Mouse (Mus musculus): ENCODE measurements around the gene Sowahc. TPM values are rescaled to one million over a fixed set of nuclear protein-coding genes. Genes with fewer than 3 reads are reported as not detected.

Sowahc gene
- polyA plus RNA-seq, 1 experiment from 2014 or later, result 15.2 TPM

DNA sequence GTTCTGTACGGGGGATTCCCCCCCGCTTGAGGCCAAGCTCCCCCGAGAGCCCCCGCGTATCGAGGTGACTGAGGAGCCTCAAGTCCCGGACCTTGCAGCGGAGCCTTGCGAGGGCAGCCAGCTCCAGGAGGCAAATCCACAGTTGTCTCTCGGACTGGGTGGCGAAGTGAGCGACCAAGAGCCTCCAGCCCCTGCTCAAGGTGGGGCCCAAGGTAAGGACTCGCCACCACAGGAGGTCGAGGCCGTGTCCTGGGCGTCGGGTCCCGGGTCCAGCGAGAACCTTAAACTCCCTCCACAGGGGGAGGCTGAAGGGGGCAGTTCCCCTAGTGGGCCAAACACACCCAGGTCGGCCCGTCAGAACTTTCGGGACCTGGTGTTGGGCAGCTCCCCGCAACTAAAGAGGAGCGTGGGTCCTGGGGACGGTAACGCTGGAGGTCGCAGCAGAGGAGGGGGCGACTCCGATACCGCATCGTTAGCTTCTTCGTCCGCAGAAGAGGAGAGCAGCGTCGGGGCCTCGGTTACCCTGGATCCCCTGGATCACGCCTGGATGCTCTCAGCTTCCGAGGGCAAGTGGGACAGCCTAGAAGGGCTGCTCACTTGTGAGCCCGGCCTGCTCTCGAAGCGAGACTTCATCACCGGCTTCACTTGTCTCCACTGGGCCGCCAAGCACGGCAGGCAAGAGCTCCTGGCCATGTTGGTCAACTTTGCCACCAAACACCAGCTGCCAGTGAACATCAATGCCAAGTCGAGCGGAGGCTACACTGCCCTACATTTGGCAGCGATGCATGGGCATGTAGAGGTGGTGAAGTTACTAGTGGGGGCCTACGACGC is 733 bp downstream of the Sowahc start:
- Histone ChIP-seq H3K9ac (ENCODE audit: low read length) (peak overlapping the region; percentile 90), H3K27ac (ENCODE audit: low read depth, low read length) (no peak overlapping the region; the same call in 1 of the 2 replicates), H3K4me2 (ENCODE audit: low read depth, low read length, severe bottlenecking) (peak overlapping the region; percentile 99), H3K4me3 (ENCODE audit: low read depth, low read length) (peak overlapping the region; percentile 80), H3K36me3 (ENCODE audit: control insufficient read depth, insufficient read depth, low read length) (no peaks in the 10 kb centered on the region), H3K9me3 (ENCODE audit: control insufficient read depth, low read length) (no peaks in the 10 kb centered on the region), H3K27me3 (ENCODE audit: control insufficient read depth, insufficient read depth, low read length) (no peaks in the 10 kb centered on the region), H3K4me1 (replicated peaks; ENCODE audit: control insufficient read depth, insufficient read depth, low read length) (peaks cover 5% of the 10 kb centered on the region)
- ATAC-seq (replicated peaks; ENCODE audit: low FRiP score), result peak; percentile 17; the same call in 1 of the 2 replicates
- DNase-seq (ENCODE audit: low spot score), result peak; percentile 65
- 3% methylated on average over 48 of the region's 49 CpGs for WGBS

DNA sequence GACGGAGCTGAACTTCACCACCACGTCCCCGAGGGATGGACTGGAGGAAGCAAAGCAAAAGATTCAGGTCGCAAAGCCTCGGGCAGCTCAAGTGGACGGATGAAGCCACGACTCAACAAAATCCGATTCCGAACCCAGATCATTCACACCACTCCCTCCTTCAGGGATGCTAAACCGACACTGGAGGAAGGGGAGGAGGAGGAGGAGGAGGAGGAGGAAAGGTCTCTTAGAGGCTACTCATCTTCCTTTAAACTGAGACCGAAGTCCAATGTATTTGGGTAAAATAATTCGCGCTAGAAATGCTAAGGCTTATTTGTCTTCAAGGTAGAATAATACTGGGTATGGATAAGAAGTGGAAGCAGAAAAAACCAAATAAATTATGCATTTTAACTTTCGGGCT is 1.5 kb downstream of the Sowahc start:
- Histone ChIP-seq H3K36me3 (ENCODE audit: control insufficient read depth, insufficient read depth, low read length) (no peaks in the 10 kb centered on the region), H3K4me2 (ENCODE audit: low read depth, low read length, severe bottlenecking) (peak overlapping the region; percentile 99), H3K4me1 (replicated peaks; ENCODE audit: control insufficient read depth, insufficient read depth, low read length) (peaks cover 5% of the 10 kb centered on the region), H3K9ac (ENCODE audit: low read length) (peak overlapping the region; percentile 90), H3K9me3 (ENCODE audit: control insufficient read depth, low read length) (no peaks in the 10 kb centered on the region), H3K27me3 (ENCODE audit: control insufficient read depth, insufficient read depth, low read length) (no peaks in the 10 kb centered on the region), H3K27ac (ENCODE audit: low read depth, low read length) (no peak overlapping the region), H3K4me3 (ENCODE audit: low read depth, low read length) (peak overlapping the region; percentile 80)
- DNase-seq (ENCODE audit: low spot score) (no peak), ATAC-seq (replicated peaks; ENCODE audit: low FRiP score) (no peak)
- 43% methylated on average over 14 of the region's 14 CpGs for WGBS

DNA sequence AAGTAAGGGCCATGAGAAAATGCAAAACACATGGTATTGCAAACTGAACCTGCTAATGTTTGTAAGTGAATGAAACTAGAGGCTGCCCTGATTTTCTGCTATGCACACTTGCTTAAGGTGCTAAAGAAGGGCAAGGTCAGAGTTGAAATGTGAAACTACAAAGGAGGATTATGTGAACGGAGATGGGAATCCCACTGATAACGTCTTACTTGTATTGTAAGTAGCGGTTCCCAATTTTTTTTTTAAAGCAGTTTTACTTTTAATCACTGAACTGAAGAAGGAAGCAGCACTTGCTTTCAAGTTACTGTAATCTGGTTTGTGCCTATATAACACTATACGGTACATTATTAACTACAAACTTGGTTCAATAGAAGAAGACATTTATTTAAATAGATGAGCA is 2.1 kb downstream of the Sowahc start:
- ATAC-seq (replicated peaks; ENCODE audit: low FRiP score), result no peak
- Histone ChIP-seq H3K27me3 (ENCODE audit: control insufficient read depth, insufficient read depth, low read length) (no peaks in the 10 kb centered on the region), H3K27ac (ENCODE audit: low read depth, low read length) (no peak overlapping the region), H3K4me1 (replicated peaks; ENCODE audit: control insufficient read depth, insufficient read depth, low read length) (peaks cover 5% of the 10 kb centered on the region), H3K36me3 (ENCODE audit: control insufficient read depth, insufficient read depth, low read length) (no peaks in the 10 kb centered on the region), H3K9ac (ENCODE audit: low read length) (no peak overlapping the region), H3K4me3 (ENCODE audit: low read depth, low read length) (no peak overlapping the region), H3K4me2 (ENCODE audit: low read depth, low read length, severe bottlenecking) (peak overlapping the region; percentile 99; the same call in 1 of the 2 replicates), H3K9me3 (ENCODE audit: control insufficient read depth, low read length) (no peaks in the 10 kb centered on the region)
- 71% methylated on average over 4 of the region's 4 CpGs for WGBS
- no peak for DNase-seq (ENCODE audit: low spot score)

GRCm38 (mm10) chr10:59225137-59225536 is 3.4 kb downstream of the Sowahc start:
- Histone ChIP-seq H3K4me2 (ENCODE audit: low read depth, low read length, severe bottlenecking) (no peak overlapping the region), H3K4me1 (replicated peaks; ENCODE audit: control insufficient read depth, insufficient read depth, low read length) (peaks cover 5% of the 10 kb centered on the region)
- 93% methylated on average over 2 of the region's 2 CpGs for WGBS

GRCm38 (mm10) chr10:59229205-59229820 is 7.6 kb downstream of the Sowahc start:
- Histone ChIP-seq H3K9ac (ENCODE audit: low read length) (no peak overlapping the region), H3K4me3 (ENCODE audit: low read depth, low read length) (no peak overlapping the region), H3K9me3 (ENCODE audit: control insufficient read depth, low read length) (no peaks in the 10 kb centered on the region), H3K36me3 (ENCODE audit: control insufficient read depth, insufficient read depth, low read length) (no peaks in the 10 kb centered on the region), H3K4me2 (ENCODE audit: low read depth, low read length, severe bottlenecking) (no peak overlapping the region), H3K27ac (ENCODE audit: low read depth, low read length) (no peak overlapping the region), H3K4me1 (replicated peaks; ENCODE audit: control insufficient read depth, insufficient read depth, low read length) (no peaks in the 10 kb centered on the region), H3K27me3 (ENCODE audit: control insufficient read depth, insufficient read depth, low read length) (no peaks in the 10 kb centered on the region)
- DNase-seq (ENCODE audit: low spot score) (no peak), ATAC-seq (replicated peaks; ENCODE audit: low FRiP score) (no peak)
- 82% methylated on average over 4 of the region's 4 CpGs for WGBS

More at GRCm38 (mm10) chr10:59225137-59225536, 3.4 kb downstream of the Sowahc start:
- Histone ChIP-seq H3K36me3 (ENCODE audit: control insufficient read depth, insufficient read depth, low read length) (no peaks in the 10 kb centered on the region), H3K27ac (ENCODE audit: low read depth, low read length) (no peak overlapping the region), H3K4me3 (ENCODE audit: low read depth, low read length) (no peak overlapping the region), H3K27me3 (ENCODE audit: control insufficient read depth, insufficient read depth, low read length) (no peaks in the 10 kb centered on the region), H3K9ac (ENCODE audit: low read length) (no peak overlapping the region), H3K9me3 (ENCODE audit: control insufficient read depth, low read length) (no peaks in the 10 kb centered on the region)
- no peak for DNase-seq (ENCODE audit: low spot score)
- ATAC-seq (replicated peaks; ENCODE audit: low FRiP score), result no peak

GRCm38 (mm10) chr10:59235227-59235626 is 13.5 kb downstream of the Sowahc start:
- Histone ChIP-seq H3K27me3 (ENCODE audit: control insufficient read depth, insufficient read depth, low read length) (no peaks in the 10 kb centered on the region), H3K27ac (ENCODE audit: low read depth, low read length) (no peak overlapping the region), H3K4me1 (replicated peaks; ENCODE audit: control insufficient read depth, insufficient read depth, low read length) (no peaks in the 10 kb centered on the region), H3K36me3 (ENCODE audit: control insufficient read depth, insufficient read depth, low read length) (no peaks in the 10 kb centered on the region), H3K4me2 (ENCODE audit: low read depth, low read length, severe bottlenecking) (no peak overlapping the region), H3K9me3 (ENCODE audit: control insufficient read depth, low read length) (no peaks in the 10 kb centered on the region), H3K4me3 (ENCODE audit: low read depth, low read length) (no peak overlapping the region), H3K9ac (ENCODE audit: low read length) (no peak overlapping the region)
- 93% methylated on average over 2 of the region's 2 CpGs for WGBS
- ATAC-seq (replicated peaks; ENCODE audit: low FRiP score), result no peak
- no peak for DNase-seq (ENCODE audit: low spot score)

DNA sequence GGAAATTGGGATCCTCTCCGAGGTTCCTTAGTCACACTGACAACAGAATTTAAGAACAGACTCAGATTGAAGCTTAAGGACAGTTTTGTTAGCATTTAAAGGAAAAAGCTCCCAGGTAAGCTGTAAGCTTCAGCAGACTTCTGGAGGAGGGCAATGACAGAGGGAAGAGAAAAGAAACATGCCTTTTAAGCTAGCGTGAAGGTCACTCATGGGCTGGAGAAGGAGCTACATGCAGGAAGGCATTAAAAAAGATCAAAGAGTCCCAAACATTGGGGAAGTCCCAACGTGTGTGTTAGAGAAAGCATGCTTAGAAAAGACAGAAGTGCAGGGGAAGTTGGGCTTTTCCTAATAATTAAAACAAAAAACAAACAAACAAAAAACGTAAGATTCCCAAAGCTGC is 14.1 kb downstream of the Sowahc start:
- Histone ChIP-seq H3K27me3 (ENCODE audit: control insufficient read depth, insufficient read depth, low read length) (no peaks in the 10 kb centered on the region), H3K4me1 (replicated peaks; ENCODE audit: control insufficient read depth, insufficient read depth, low read length) (no peaks in the 10 kb centered on the region), H3K27ac (ENCODE audit: low read depth, low read length) (no peak overlapping the region), H3K4me3 (ENCODE audit: low read depth, low read length) (no peak overlapping the region), H3K4me2 (ENCODE audit: low read depth, low read length, severe bottlenecking) (no peak overlapping the region), H3K36me3 (ENCODE audit: control insufficient read depth, insufficient read depth, low read length) (no peaks in the 10 kb centered on the region), H3K9ac (ENCODE audit: low read length) (no peak overlapping the region), H3K9me3 (ENCODE audit: control insufficient read depth, low read length) (no peaks in the 10 kb centered on the region)
- ATAC-seq (replicated peaks; ENCODE audit: low FRiP score), result no peak
- no peak for DNase-seq (ENCODE audit: low spot score)
- 67% methylated on average over 4 of the region's 4 CpGs for WGBS

DNA sequence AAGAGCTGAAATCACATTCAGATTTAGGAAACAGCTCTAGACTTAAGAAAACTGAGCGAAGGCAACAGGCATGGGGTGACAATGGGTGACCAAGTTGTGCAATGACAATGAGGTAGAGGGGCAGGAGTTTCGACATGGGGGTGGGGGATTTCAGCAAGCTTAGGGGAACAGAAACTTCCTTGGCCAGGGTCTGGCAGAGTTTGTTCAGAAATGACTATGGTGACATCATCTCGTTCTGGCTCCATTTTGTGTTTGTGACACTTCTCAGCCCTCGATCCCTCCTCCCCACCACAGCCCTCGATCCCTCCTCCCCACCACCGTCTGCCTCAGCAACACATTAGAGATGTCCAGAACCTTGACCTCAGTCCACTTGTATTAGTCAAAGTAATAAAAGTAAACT is 14.7 kb downstream of the Sowahc start:
- Histone ChIP-seq H3K27ac (ENCODE audit: low read depth, low read length) (no peak overlapping the region), H3K27me3 (ENCODE audit: control insufficient read depth, insufficient read depth, low read length) (no peaks in the 10 kb centered on the region), H3K4me1 (replicated peaks; ENCODE audit: control insufficient read depth, insufficient read depth, low read length) (no peaks in the 10 kb centered on the region), H3K4me3 (ENCODE audit: low read depth, low read length) (no peak overlapping the region), H3K36me3 (ENCODE audit: control insufficient read depth, insufficient read depth, low read length) (no peaks in the 10 kb centered on the region), H3K9ac (ENCODE audit: low read length) (no peak overlapping the region), H3K4me2 (ENCODE audit: low read depth, low read length, severe bottlenecking) (no peak overlapping the region), H3K9me3 (ENCODE audit: control insufficient read depth, low read length) (no peaks in the 10 kb centered on the region)
- 79% methylated on average over 6 of the region's 6 CpGs for WGBS
- DNase-seq (ENCODE audit: low spot score) (no peak), ATAC-seq (replicated peaks; ENCODE audit: low FRiP score) (no peak)

Data from forebrain, embryonic 11.5 days (tissue).